Mouse (Mus musculus): ENCODE measurements at regions not wholly inside any gene's neighbourhood (a gene's known extent, or its start where the extent isn't known, plus 50 kb on each side); places are given as distances from the start of the nearest gene placed in this dataset.
"Not testable (repeated sequence)": the region's sequence is repeated elsewhere in the genome, so short reads cannot be mapped to it uniquely, and the experiment has no call there.

GRCm38 (mm10) chr2:151200992-151201391, 102.9 kb downstream of the Gm14147 start:
- DNase-seq; intact Hi-C loops (cut with DNase I): not testable (repeated sequence)

- intact Hi-C loops (cut with DNase I): loop anchor here (5.0 kb wide), 1 partner anchor 157 kb away; no protein-coding TSS in a partner anchor
- no peak for DNase-seq
Measured at GRCm38 (mm10) chr2:151215141-151215540, 117.1 kb downstream of the Gm14147 start.
